Mouse (Mus musculus): ENCODE data around the gene Rtn1. TPM values are rescaled to one million over a fixed set of nuclear protein-coding genes. Genes with fewer than 3 reads are reported as not detected.

Rtn1 gene
- polyA plus RNA-seq, 1 experiment: 1,649 TPM

- TF ChIP-seq POLR2A (IDR thresholded peaks at IDR 0.05; ENCODE audit: borderline replicate concordance, extremely low read depth, insufficient read depth, insufficient read length, poor library complexity, severe bottlenecking): no peak
- no peak for TF ChIP-seq CTCF (IDR thresholded peaks at IDR 0.05; ENCODE audit: borderline replicate concordance, extremely low read depth, insufficient read depth, insufficient read length)
- DNase-seq (ENCODE audit: low read depth): peak; percentile 88
Observed at GRCm38 (mm10) chr12:72373916-72374615, 34.8 kb downstream of the Rtn1 start.

GRCm38 (mm10) chr12:72370081-72370480, 38.8 kb downstream of the Rtn1 start:
- no peak for TF ChIP-seq CTCF (IDR thresholded peaks at IDR 0.05; ENCODE audit: borderline replicate concordance, extremely low read depth, insufficient read depth, insufficient read length)
- no peak for TF ChIP-seq POLR2A (IDR thresholded peaks at IDR 0.05; ENCODE audit: borderline replicate concordance, extremely low read depth, insufficient read depth, insufficient read length, poor library complexity, severe bottlenecking)
- no peak for DNase-seq (ENCODE audit: low read depth)

GRCm38 (mm10) chr12:72366763-72367162, 42.1 kb downstream of the Rtn1 start:
- TF ChIP-seq POLR2A (IDR thresholded peaks at IDR 0.05; ENCODE audit: borderline replicate concordance, extremely low read depth, insufficient read depth, insufficient read length, poor library complexity, severe bottlenecking) (no peak), CTCF (IDR thresholded peaks at IDR 0.05; ENCODE audit: borderline replicate concordance, extremely low read depth, insufficient read depth, insufficient read length) (no peak)
- no peak for DNase-seq (ENCODE audit: low read depth)

GRCm38 (mm10) chr12:72366104-72366437, 42.8 kb downstream of the Rtn1 start:
- peak; percentile 63 for DNase-seq (ENCODE audit: low read depth)
- TF ChIP-seq CTCF (IDR thresholded peaks at IDR 0.05; ENCODE audit: borderline replicate concordance, extremely low read depth, insufficient read depth, insufficient read length) (no peak), POLR2A (IDR thresholded peaks at IDR 0.05; ENCODE audit: borderline replicate concordance, extremely low read depth, insufficient read depth, insufficient read length, poor library complexity, severe bottlenecking) (no peak)

GRCm38 (mm10) chr12:72365231-72366103, 43.4 kb downstream of the Rtn1 start:
- peak; percentile 68 for DNase-seq (ENCODE audit: low read depth)
- TF ChIP-seq POLR2A (IDR thresholded peaks at IDR 0.05; ENCODE audit: borderline replicate concordance, extremely low read depth, insufficient read depth, insufficient read length, poor library complexity, severe bottlenecking) (no peak), CTCF (IDR thresholded peaks at IDR 0.05; ENCODE audit: borderline replicate concordance, extremely low read depth, insufficient read depth, insufficient read length) (no peak)

- no peak for TF ChIP-seq POLR2A (IDR thresholded peaks at IDR 0.05; ENCODE audit: borderline replicate concordance, extremely low read depth, insufficient read depth, insufficient read length, poor library complexity, severe bottlenecking)
- no peak for TF ChIP-seq CTCF (IDR thresholded peaks at IDR 0.05; ENCODE audit: borderline replicate concordance, extremely low read depth, insufficient read depth, insufficient read length)
- DNase-seq (ENCODE audit: low read depth): no peak
Observed at GRCm38 (mm10) chr12:72364543-72364942, 44.3 kb downstream of the Rtn1 start.

GRCm38 (mm10) chr12:72361701-72362354, 47.0 kb downstream of the Rtn1 start:
- DNase-seq (ENCODE audit: low read depth): no peak
- TF ChIP-seq POLR2A (IDR thresholded peaks at IDR 0.05; ENCODE audit: borderline replicate concordance, extremely low read depth, insufficient read depth, insufficient read length, poor library complexity, severe bottlenecking) (no peak), CTCF (IDR thresholded peaks at IDR 0.05; ENCODE audit: borderline replicate concordance, extremely low read depth, insufficient read depth, insufficient read length) (no peak)

GRCm38 (mm10) chr12:72360926-72361615, 47.8 kb downstream of the Rtn1 start:
- TF ChIP-seq POLR2A (IDR thresholded peaks at IDR 0.05; ENCODE audit: borderline replicate concordance, extremely low read depth, insufficient read depth, insufficient read length, poor library complexity, severe bottlenecking) (no peak), CTCF (IDR thresholded peaks at IDR 0.05; ENCODE audit: borderline replicate concordance, extremely low read depth, insufficient read depth, insufficient read length) (no peak)
- no peak for DNase-seq (ENCODE audit: low read depth)

GRCm38 (mm10) chr12:72359903-72360302, 49.0 kb downstream of the Rtn1 start:
- TF ChIP-seq POLR2A (IDR thresholded peaks at IDR 0.05; ENCODE audit: borderline replicate concordance, extremely low read depth, insufficient read depth, insufficient read length, poor library complexity, severe bottlenecking) (no peak), CTCF (IDR thresholded peaks at IDR 0.05; ENCODE audit: borderline replicate concordance, extremely low read depth, insufficient read depth, insufficient read length) (no peak)
- no peak for DNase-seq (ENCODE audit: low read depth)

- no peak for DNase-seq (ENCODE audit: low read depth)
- TF ChIP-seq POLR2A (IDR thresholded peaks at IDR 0.05; ENCODE audit: borderline replicate concordance, extremely low read depth, insufficient read depth, insufficient read length, poor library complexity, severe bottlenecking) (no peak), CTCF (IDR thresholded peaks at IDR 0.05; ENCODE audit: borderline replicate concordance, extremely low read depth, insufficient read depth, insufficient read length) (no peak)
Observed at GRCm38 (mm10) chr12:72357667-72358420, 51.0 kb downstream of the Rtn1 start.
